Mouse (Mus musculus) midbrain, embryonic 13.5 days (tissue): ENCODE data around the gene Col17a1. TPM values are rescaled to one million over a fixed set of nuclear protein-coding genes. Genes with fewer than 3 reads are reported as not detected.
A peak's percentile ranks its signal among the peaks of the same experiment; 100 is the strongest.

Experiments used
- ATAC-seq: fragments of 200-750 bp; cut with Nextera tagmentation; 2 replicates; pipeline ENCODE4 v1.8.0; 2017; ENCODE audit warnings: mild to moderate bottlenecking, moderate TSS enrichment, moderate library complexity
- H3K27ac ChIP-seq: fragments of 300-500 bp; sonication (generic); 2 replicates; pipeline ENCODE4 v1.5.1; 2015; ENCODE audit warnings: inconsistent platforms, mild to moderate bottlenecking, moderate library complexity
- H3K27me3 ChIP-seq: fragments of 300-500 bp; sonication (generic); 2 replicates; pipeline ENCODE4 v1.6.1; 2015; ENCODE audit warnings: mild to moderate bottlenecking, inconsistent platforms
- H3K36me3 ChIP-seq: fragments of 300-500 bp; sonication (generic); 2 replicates; pipeline ENCODE4 v1.6.1; 2015; ENCODE audit warnings: mild to moderate bottlenecking, inconsistent platforms
- H3K4me1 ChIP-seq: fragments of 300-500 bp; sonication (generic); replicated peaks from 2 replicates; pipeline ENCODE4 v1.6.1; 2015; ENCODE audit warnings: inconsistent platforms
- H3K4me2 ChIP-seq: fragments of 300-500 bp; sonication (generic); replicated peaks from 2 replicates; pipeline ENCODE4 v1.6.1; 2015; ENCODE audit warnings: moderate library complexity, mild to moderate bottlenecking, inconsistent platforms
- H3K4me3 ChIP-seq: fragments of 300-500 bp; sonication (generic); replicated peaks from 2 replicates; pipeline ENCODE4 v1.5.1; 2015; ENCODE audit warnings: mild to moderate bottlenecking, inconsistent platforms
- H3K9ac ChIP-seq: fragments of 300-500 bp; sonication (generic); replicated peaks from 2 replicates; pipeline ENCODE4 v1.6.1; 2015; ENCODE audit warnings: mild to moderate bottlenecking, inconsistent platforms
- H3K9me3 ChIP-seq: fragments of 300-500 bp; sonication (generic); 2 replicates; pipeline ENCODE4 v1.6.1; 2016; ENCODE audit warnings: mild to moderate bottlenecking, inconsistent platforms
- WGBS: fragments of 180-500 bp; shearing (Covaris S2); methylation state at CpG from one replicate; pipeline ENCODE4 v1.1.7; 2015; 5-methylcytosine and 5-hydroxymethylcytosine counted together
- polyA plus RNA-seq: library from polyadenylated mRNA; unstranded; fragments of >200 nt; fragmentation: Nextera tagmentation; extraction: Ambion mirVana; gene quantifications from 2 replicates; pipeline ENCODE4 v1.2.1, GENCODE M21; 2015

Gene Col17a1
- polyA plus RNA-seq, 1 experiment from 2014 or later, result 0.13 TPM

DNA sequence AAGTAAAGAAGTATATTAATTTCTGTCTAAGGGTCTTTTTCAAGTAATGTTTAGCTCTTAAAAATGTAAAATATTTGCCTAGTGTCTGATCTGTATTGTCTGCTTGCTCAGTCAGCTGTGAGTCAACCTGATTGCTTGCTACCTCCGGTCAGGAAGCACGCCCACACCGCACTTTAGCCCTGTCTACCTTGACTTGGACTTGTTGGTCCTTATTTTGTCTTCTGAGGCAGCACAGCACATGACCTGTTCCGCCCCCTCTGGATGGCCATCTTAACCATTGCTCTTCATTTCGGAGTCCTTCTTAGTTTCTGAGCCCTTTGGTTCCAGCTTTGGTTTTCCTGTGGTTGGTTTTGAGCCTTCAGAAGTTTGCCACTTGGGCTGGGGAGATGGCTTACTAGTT lies 60.1 kb downstream of the Col17a1 start:
- ATAC-seq, result no peak
- no peak overlapping the region for H3K4me3 ChIP-seq
- WGBS, result 98% methylated on average over 5 of the region's 5 CpGs

DNA sequence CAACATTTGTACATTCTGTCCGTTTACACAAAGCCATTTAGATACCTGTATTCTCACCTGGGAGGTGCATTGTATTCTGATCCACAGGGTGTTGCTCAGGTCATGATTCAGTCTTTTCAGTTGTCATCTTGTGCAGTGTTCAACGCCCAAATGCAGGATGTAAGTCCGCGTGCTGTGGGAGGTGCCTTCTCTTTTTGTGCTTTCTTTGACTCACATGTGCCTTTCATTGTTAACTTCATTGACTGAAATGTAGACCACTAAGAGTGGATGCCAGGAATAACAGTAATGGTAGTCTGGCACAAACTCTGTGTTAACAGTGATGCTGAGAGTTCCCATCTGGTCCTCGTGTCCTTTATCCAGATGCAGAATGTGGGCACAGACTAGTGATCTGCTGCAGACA lies 61.5 kb downstream of the Col17a1 start:
- no peaks in the 10 kb centered on the region for H3K36me3 ChIP-seq
- no peak overlapping the region for H3K4me2 ChIP-seq
- no peak overlapping the region for H3K9ac ChIP-seq
- H3K9me3 ChIP-seq, result no peaks in the 10 kb centered on the region
- ATAC-seq, result no peak
- H3K27ac ChIP-seq, result no peak overlapping the region
- WGBS, result 83% methylated on average over 5 of the region's 5 CpGs
- no peak overlapping the region for H3K4me3 ChIP-seq
- H3K4me1 ChIP-seq, result peaks cover 2% of the 10 kb centered on the region
- no peaks in the 10 kb centered on the region for H3K27me3 ChIP-seq

More for the DNA sequence above, 60.1 kb downstream of the Col17a1 start:
- peaks cover 2% of the 10 kb centered on the region; the same call in 1 of the 2 replicates for H3K36me3 ChIP-seq
- H3K4me2 ChIP-seq, result no peak overlapping the region
- H3K27ac ChIP-seq, result no peak overlapping the region
- no peaks in the 10 kb centered on the region for H3K4me1 ChIP-seq
- H3K9me3 ChIP-seq, result no peaks in the 10 kb centered on the region
- no peaks in the 10 kb centered on the region for H3K27me3 ChIP-seq
- H3K9ac ChIP-seq, result no peak overlapping the region

DNA sequence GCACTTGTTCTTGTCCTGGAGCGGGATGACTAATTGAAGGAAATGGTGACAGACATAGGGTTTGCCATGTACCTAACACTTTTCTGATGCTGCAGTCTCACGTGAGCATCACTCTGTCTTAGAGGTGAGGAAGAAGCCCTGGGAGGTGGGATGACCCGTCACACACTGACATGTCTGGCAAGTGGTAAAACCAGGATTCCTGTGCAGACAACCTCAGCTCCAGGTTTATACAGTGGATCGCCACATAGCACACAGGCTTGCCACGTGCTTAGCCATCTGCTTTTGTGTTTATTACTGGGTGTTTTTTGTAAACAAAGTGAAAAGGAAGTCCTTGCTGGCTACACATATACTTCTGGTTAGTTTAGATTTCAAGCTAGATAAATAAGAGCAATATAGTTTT lies 62.8 kb downstream of the Col17a1 start:
- WGBS, result 81% methylated on average over 5 of the region's 5 CpGs
- Histone ChIP-seq H3K9me3 (no peaks in the 10 kb centered on the region), H3K9ac (no peak overlapping the region), H3K4me2 (no peak overlapping the region), H3K4me1 (peaks cover 7% of the 10 kb centered on the region), H3K4me3 (no peak overlapping the region), H3K27me3 (no peaks in the 10 kb centered on the region), H3K36me3 (peaks cover 2% of the 10 kb centered on the region; the same call in 1 of the 2 replicates), H3K27ac (no peak overlapping the region)
- no peak for ATAC-seq

DNA sequence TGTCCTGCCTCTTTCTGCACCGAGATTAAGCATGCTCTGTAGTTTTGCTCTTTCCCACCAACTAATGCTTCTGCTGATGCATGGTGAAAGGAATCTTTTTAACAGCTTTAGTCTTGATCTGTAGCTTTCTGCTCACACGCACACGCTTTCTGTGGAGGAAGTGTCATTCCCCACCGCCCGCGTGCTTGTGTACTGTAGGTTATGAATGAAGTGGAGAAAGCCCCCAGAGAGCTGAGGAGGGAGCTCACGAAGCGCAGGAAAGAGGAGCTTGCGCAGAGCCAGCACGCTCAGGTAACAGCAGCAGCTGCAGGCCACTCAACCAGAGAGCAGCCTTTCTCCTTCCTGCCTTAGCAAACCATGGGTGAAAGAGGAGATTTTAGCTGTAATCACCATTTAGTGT lies 64.4 kb downstream of the Col17a1 start:
- Histone ChIP-seq H3K9ac (no peak overlapping the region), H3K36me3 (peaks cover 15% of the 10 kb centered on the region), H3K9me3 (no peaks in the 10 kb centered on the region), H3K4me3 (no peak overlapping the region), H3K4me2 (no peak overlapping the region), H3K27ac (peak overlapping the region; percentile 31; the same call in 1 of the 2 replicates), H3K27me3 (no peaks in the 10 kb centered on the region), H3K4me1 (peaks cover 7% of the 10 kb centered on the region)
- WGBS, result 81% methylated on average over 10 of the region's 10 CpGs
- no peak for ATAC-seq

DNA sequence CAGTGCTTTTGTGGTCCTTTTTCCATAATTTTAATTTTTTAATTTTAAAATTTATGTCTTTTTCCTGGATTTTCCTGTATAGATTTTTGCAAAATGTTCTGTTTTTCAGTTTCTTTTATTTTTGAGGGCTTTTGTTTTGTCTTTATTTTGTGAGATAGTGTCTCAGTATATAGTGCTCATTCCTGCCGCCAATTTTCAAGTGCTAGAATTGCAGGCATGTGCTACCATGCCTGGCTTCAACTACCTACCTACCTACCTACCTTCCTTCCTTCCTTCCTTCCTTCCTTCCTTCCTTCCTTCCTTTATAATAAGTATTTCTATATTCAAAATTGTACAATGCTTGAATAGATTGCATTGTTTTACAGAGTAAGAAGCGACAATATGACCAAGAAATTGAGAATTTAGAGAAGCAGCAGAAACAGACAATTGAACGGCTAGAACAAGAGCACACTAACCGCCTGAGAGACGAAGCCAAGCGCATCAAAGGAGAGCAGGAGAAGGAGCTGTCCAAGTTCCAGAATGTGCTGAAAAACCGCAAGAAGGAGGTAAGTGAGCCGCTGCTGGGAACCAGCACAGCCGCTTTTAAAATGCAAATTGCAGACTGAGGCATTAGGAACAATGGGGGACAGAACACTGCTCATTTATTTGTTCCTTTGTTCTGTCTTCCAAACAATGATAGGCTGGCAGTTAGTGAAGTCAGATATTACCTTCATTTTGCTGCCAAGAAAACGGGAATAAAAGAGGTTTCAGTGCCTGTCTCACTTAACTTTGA lies 66.8 kb downstream of the Col17a1 start:
- H3K27me3 ChIP-seq, result no peaks in the 10 kb centered on the region
- H3K9ac ChIP-seq, result no peak overlapping the region
- WGBS, result 23% methylated on average over 10 of the region's 10 CpGs
- H3K4me2 ChIP-seq, result no peak overlapping the region
- H3K27ac ChIP-seq, result peak overlapping the region; percentile 69; the same call in 1 of the 2 replicates
- no peak for ATAC-seq
- no peak overlapping the region for H3K4me3 ChIP-seq
- no peaks in the 10 kb centered on the region for H3K9me3 ChIP-seq
- H3K4me1 ChIP-seq, result peaks cover 7% of the 10 kb centered on the region
- H3K36me3 ChIP-seq, result peaks cover 31% of the 10 kb centered on the region

DNA sequence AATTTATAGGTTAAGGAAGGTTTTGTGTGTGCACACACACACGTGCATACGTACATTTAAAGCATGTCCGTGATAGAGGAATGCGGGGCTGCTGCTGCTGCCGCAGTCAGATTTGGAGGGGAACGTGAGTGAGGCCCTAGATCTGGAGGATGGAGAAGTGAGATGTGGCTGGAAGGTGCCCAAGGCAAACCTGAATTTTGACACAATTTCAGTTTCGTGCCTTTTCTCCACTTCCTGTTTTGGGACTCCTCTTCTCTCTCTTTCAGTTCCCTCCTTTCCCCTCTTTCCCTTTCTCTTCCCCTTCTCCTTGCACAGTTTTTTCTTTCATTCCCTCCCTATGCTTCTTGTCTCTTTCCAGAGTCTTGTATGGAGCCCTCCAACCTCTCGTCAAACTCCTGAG lies 70.4 kb downstream of the Col17a1 start:
- no peak overlapping the region for H3K9ac ChIP-seq
- H3K27ac ChIP-seq, result no peak overlapping the region
- H3K9me3 ChIP-seq, result no peaks in the 10 kb centered on the region
- peaks cover 47% of the 10 kb centered on the region for H3K36me3 ChIP-seq
- H3K4me1 ChIP-seq, result peaks cover 7% of the 10 kb centered on the region
- ATAC-seq, result no peak
- no peak overlapping the region for H3K4me2 ChIP-seq
- no peak overlapping the region for H3K4me3 ChIP-seq
- no peaks in the 10 kb centered on the region for H3K27me3 ChIP-seq
- 90% methylated on average over 8 of the region's 8 CpGs for WGBS

DNA sequence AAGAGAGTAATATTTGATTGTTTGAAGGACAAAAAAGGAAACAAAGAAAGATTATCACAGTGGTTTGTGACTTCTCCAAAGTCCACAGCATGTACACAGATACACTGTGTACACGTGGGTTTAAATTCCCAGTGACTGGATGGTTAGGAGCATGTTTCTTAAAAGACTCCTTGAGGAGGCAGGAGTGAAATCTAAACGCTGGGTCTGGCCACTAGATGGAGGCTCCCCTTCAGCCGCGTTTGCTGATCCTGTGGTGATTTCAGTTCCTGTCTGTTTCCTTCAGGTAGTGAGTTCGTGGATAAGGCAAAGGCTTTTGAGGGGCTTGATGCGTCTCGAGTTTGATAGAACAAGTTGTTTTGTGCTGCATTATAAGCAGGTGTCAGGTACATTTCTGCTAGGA lies 78.5 kb downstream of the Col17a1 start:
- H3K4me1 ChIP-seq, result no peaks in the 10 kb centered on the region
- H3K9me3 ChIP-seq, result no peaks in the 10 kb centered on the region
- ATAC-seq, result no peak
- no peak overlapping the region for H3K4me3 ChIP-seq
- H3K36me3 ChIP-seq, result peaks cover 25% of the 10 kb centered on the region
- H3K27me3 ChIP-seq, result no peaks in the 10 kb centered on the region
- 60% methylated on average over 7 of the region's 7 CpGs for WGBS
- no peak overlapping the region for H3K4me2 ChIP-seq
- H3K9ac ChIP-seq, result no peak overlapping the region
- H3K27ac ChIP-seq, result no peak overlapping the region

DNA sequence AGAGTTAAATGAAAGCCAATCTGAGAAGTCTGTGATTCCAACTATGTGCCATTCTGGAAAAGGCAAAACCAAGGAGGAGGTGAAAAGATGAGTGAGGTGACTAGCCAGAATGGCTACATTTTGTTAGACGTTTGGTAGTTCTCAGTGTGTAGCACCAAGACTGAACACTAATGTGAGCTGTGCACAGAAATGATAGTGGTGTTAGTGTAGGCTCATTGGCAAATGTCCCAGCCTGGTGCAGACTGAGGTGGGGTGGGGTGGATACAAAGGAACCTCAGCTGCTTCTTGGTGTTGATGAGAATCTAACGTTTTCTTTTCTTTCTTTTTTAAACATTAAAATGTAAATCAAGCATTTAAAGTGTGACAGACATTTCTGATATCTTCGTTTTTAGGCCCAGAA lies 83.4 kb downstream of the Col17a1 start:
- WGBS, result 70% methylated on average over 3 of the region's 3 CpGs
- Histone ChIP-seq H3K27me3 (no peaks in the 10 kb centered on the region), H3K9ac (no peak overlapping the region), H3K9me3 (no peaks in the 10 kb centered on the region), H3K4me2 (no peak overlapping the region), H3K4me3 (no peak overlapping the region), H3K4me1 (no peaks in the 10 kb centered on the region), H3K27ac (no peak overlapping the region), H3K36me3 (0 out of 2 replicates have a peak, but pooled peaks cover 5% of the 10 kb centered on the region)
- no peak for ATAC-seq

Other genes with a start within 250 kb of the Col17a1 start
- gene Sh3pxd2a, start 227.7 kb downstream of the Col17a1 start, polyA plus RNA-seq, result 2.0 and 2.2 TPM in 2 replicates
- gene Stn1, start 154.6 kb downstream of the Col17a1 start, polyA plus RNA-seq, result 30.2 and 36.3 TPM in 2 replicates
- 6.5 and 7.4 TPM in 2 replicates for gene Slk, start 112.4 kb downstream of the Col17a1 start, polyA plus RNA-seq
- gene Sfr1, start 39.6 kb upstream of the Col17a1 start, polyA plus RNA-seq, result 185 and 189 TPM in 2 replicates
- 89.1 and 98.3 TPM in 2 replicates for gene Gsto1, start 162.9 kb upstream of the Col17a1 start, polyA plus RNA-seq
- gene Gsto2, start 173.4 kb upstream of the Col17a1 start, polyA plus RNA-seq, result 1.2 and 1.5 TPM in 2 replicates
- 0.24 and 0.36 TPM in 2 replicates for gene Cfap43, start 227.2 kb upstream of the Col17a1 start, polyA plus RNA-seq
- 8.5 and 9.2 TPM in 2 replicates for gene Itprip, start 227.2 kb upstream of the Col17a1 start, polyA plus RNA-seq
- gene Cfap58, start 245.6 kb upstream of the Col17a1 start, polyA plus RNA-seq, result 0.32 and 0.48 TPM in 2 replicates